Mouse (Mus musculus) gastrocnemius, adult 8-10 months (tissue): ENCODE measurements around the gene Cacna1g. TPM values are rescaled to one million over a fixed set of nuclear protein-coding genes. Genes with fewer than 3 reads are reported as not detected.

ENCODE experiments used
- DNase-seq, 2 experiments: peaks; one replicate each; pipeline ENCODE4 v3.0.0; 2022; ENCODE audit warnings: low spot score in 2 of 2
- total RNA-seq, 4 experiments: library from RNA; stranded (reverse); gene quantifications; 2 replicates each; pipeline ENCODE4 v1.2.4; 2022

Cacna1g gene
- total RNA-seq, 4 experiments from 2014 or later = 0.63 to 1.3 (median 0.86) TPM

DNA sequence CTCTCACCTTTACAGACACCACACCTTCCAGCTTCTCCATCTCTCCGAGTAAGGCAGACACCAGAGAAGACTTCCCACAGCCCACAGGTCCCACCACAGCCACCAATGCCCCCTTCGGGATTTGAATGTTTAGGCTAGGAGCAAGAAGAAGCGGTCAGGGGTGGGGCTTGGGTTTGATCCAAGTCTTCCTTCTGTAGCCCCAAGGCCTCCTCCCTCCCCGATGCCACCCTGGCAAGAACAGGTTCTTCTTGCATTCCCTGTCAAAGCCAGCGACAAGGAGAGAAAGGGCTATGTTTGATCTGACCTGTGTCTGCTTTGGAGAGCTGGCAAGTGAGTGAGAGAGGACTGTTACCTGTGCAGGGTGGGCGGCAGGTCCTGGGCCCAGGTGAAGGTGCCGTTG, 110.3 kb downstream of the Cacna1g start:
- no peak for DNase-seq

DNA sequence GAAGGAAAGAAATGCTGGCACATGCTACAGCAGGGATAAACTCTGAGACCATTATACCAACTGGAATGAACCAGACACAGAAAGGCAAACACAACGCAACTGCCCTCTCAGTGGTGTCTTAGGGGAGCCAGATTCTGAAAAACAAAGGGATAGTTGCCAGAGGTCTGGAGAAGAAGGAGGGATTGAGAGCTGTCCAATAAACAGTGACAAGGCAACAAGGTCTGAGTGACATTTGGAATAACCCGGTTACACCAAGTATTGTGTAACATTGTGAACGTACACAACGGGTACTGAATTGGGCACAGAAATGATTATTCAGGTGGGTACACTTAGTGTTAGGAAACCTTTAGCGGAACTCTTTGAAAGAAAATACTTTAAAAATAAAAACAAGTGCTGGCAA, 111.9 kb downstream of the Cacna1g start:
- DNase-seq = no peak

DNA sequence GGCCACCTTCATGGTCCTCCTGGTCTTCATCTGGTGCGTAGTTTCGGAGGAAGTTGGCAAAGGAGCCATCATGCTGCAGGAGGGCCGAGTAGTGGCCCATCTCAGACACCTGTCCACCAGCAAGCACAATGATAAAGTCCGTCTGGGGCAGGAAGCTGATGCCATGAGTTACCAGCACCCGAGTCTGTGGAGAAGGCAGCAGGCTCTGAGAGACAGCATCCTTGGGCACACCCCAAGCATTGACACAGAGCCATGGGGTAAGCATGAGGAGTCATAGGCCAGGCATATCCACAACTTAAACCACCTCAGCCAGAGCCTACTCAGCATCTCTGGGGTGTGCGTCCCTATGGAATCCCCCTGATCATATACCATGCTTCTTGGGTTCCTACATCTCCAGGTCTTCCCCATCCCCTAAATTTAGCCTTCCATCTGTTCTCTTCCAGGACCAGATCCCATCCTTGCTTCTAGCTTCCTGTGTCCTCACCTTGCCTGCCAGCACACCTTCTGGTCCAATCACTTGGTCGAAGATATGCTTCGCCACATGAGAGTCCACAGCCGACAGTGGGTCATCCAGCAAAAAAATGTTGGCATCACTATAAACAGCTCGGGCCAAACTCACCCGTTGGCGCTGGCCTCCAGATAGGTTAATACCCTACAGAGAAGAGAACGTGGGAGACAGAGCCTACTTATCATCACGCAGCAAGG, 112.7 kb downstream of the Cacna1g start:
- DNase-seq = no peak

DNA sequence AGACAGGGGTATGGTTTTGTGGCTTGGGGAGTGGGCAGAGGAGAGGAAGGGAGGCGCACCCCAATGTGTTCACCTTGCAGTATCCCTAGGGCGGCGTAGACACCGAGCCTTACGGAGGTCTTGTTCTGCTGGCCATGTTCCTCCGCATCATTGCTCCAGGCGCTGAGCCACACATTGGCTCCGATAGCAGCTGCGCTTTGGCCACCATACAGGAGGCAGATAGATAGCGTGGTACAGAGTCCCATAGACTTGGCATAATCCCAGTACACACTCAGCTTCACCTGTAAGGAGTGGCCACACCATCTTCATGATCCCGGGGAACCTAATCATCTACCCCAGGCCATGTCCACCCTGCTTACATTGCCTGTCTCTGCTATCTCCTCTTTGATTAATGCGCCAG, 114.8 kb downstream of the Cacna1g start:
- DNase-seq = no peak

Other genes with a start within 250 kb of the Cacna1g start
- 10 to 100 TPM; 12.1 to 16.7 (median 13.5) TPM for gene Wfikkn2, start 228.2 kb downstream of the Cacna1g start, total RNA-seq
- not detected for gene Gm21885, start 192.3 kb downstream of the Cacna1g start, total RNA-seq
- 10 to 100 TPM; 21.7 to 37.7 (median 28.2) TPM for gene Luc7l3, start 152.2 kb downstream of the Cacna1g start, total RNA-seq
- gene Ankrd40, start 146.2 kb downstream of the Cacna1g start, total RNA-seq = 100 to 1,000 TPM; 219 to 291 (median 246) TPM
- gene Abcc3, start 81.2 kb downstream of the Cacna1g start, total RNA-seq = under 1 TPM; 0.17 to 0.65 (median 0.36) TPM
- not detected for gene Spata20, start 12.0 kb upstream of the Cacna1g start, total RNA-seq
- under 1 TPM in 1 of 4 experiments, not detected in 3; 0.11 TPM for gene Epn3, start 25.8 kb upstream of the Cacna1g start, total RNA-seq
- gene Mycbpap, start 47.5 kb upstream of the Cacna1g start, total RNA-seq = not detected
- gene Rsad1, start 75.1 kb upstream of the Cacna1g start, total RNA-seq = 1 to 10 TPM; 4.0 to 5.1 (median 4.4) TPM
- 10 to 100 TPM in 2 of 4 experiments, 1 to 10 TPM in 2; 3.0 to 32.8 (median 13.1) TPM for gene Chad, start 90.8 kb upstream of the Cacna1g start, total RNA-seq
- gene Acsf2, start 127.7 kb upstream of the Cacna1g start, total RNA-seq = 1 to 10 TPM; 1.2 to 2.6 (median 1.9) TPM
- gene Lrrc59, start 155.6 kb upstream of the Cacna1g start, total RNA-seq = 10 to 100 TPM; 35.1 to 44.4 (median 36.4) TPM
- 10 to 100 TPM; 43.5 to 48.0 (median 45.8) TPM for gene Mrpl27, start 179.6 kb upstream of the Cacna1g start, total RNA-seq
- not detected for gene Eme1, start 179.8 kb upstream of the Cacna1g start, total RNA-seq
- gene Xylt2, start 203.3 kb upstream of the Cacna1g start, total RNA-seq = 1 to 10 TPM; 2.3 to 4.3 (median 3.7) TPM
- not detected for gene Gm11541, start 230.3 kb upstream of the Cacna1g start, total RNA-seq